Mouse (Mus musculus) ES-E14 (cell line): ENCODE measurements at regions not wholly inside any gene's neighbourhood (a gene's known extent, or its start where the extent isn't known, plus 50 kb on each side); places are given as distances from the start of the nearest gene placed in this dataset.

Experiments used
- HCFC1 ChIP-seq: IDR thresholded peaks from 2 replicates; pipeline ENCODE4 v1.6.1; 2012; ENCODE audit warnings: low read length, inconsistent platforms, borderline replicate concordance; ENCODE audit not compliant: insufficient read depth
- ZC3H11A ChIP-seq: IDR thresholded peaks from 2 replicates; pipeline ENCODE4 v1.6.1; 2012; ENCODE audit warnings: low read depth, mild to moderate bottlenecking, inconsistent platforms, low read length, borderline replicate concordance
- ZNF384 ChIP-seq: IDR thresholded peaks from 2 replicates; pipeline ENCODE4 v1.6.1; 2012; ENCODE audit warnings: low read depth, low read length, inconsistent platforms

- TF ChIP-seq HCFC1 (no peak), ZNF384 (no peak), ZC3H11A (no peak)
Measured at GRCm38 (mm10) chr13:44321009-44321596, 408.2 kb upstream of the Jarid2 start.
